Mouse (Mus musculus): ENCODE measurements around the gene Ubac2.

Ubac2 gene

DNA sequence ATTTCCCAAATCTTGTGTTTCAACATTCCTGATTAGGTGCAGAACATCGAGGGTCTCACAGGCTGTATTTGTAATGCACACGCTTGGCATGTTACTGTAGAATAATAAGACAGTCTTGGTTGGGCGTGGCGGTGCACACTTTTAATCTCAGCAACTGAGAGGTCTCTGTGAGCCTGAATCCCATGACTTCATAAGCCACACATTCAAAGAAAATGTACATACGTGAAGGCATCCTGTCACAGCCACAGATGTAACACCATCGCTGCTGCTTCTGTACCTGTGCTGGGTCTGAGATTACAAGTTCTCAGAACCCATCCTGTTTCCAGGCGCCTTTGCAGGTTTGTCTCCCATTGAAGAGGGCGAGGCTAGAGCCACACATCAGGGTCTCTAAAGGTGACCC, 133.3 kb downstream of the Ubac2 start:
- no peak for DNase-seq

DNA sequence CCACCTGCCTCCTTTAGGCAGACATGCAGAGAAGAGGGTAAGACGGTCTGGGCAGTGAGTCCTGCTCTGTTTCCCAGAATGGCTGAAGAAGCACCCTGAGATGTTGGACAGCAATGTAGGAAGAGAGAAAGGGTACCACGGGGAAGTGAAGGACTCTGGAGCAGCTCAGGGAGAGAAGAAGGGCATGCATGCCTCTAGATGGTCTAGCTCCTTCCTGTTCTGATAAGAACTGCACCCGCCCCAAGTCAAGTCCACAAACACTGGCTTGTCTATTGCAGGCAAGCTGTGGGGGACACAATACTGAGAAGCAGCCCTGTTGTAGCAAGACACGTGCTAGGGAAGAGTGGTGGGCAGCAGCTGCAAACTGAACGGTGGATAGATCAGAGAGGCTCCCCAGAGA, 133.8 kb downstream of the Ubac2 start:
- no peak for DNase-seq

DNA sequence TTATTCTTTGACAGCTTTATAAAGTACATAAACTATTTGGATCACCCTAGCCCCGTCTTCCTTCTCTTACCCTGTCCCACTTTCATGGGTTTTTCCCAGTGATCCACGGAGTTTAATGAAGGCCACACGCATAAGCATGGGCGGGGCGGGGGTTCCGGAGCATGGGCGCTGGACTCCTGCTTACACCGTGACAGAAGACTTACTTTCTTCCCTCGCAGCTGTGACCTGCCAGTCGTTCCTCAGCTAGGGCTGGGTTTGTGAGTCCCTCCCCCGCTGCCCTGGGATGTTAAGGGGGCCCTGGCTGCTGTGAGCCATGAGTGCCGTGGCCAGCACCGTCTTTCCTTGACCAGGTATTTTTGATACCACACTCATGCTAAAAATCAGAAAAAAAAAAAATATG, 134.4 kb downstream of the Ubac2 start:
- peak; percentile 17 to 36 for DNase-seq

DNA sequence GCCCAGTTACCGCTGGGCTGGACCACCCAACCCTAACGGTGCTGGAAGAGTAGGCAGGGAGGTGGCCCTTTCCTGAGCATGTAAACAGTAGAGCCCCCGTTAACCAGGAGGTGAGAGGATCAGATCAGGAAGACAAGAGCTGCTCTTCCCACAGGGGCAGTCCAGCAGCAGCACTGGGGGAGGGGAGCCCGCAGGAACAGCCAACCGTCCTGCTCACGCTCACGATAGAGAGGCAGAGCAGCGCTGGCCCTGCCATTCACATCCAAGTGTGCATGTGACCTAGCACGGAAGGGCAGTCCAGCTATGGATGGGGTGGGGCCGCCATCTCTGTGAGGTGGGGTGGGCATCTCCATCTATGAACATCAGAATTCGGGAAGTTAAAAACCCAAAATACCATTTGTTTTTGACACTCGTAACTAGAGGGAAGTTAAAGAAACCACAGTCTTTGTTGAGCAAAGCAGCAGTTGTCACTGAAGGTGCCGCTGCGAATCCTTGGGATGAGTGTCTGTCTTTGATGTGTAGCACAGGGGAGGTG, 135.1 kb downstream of the Ubac2 start:
- peak; percentile 34 to 59 for DNase-seq

DNA sequence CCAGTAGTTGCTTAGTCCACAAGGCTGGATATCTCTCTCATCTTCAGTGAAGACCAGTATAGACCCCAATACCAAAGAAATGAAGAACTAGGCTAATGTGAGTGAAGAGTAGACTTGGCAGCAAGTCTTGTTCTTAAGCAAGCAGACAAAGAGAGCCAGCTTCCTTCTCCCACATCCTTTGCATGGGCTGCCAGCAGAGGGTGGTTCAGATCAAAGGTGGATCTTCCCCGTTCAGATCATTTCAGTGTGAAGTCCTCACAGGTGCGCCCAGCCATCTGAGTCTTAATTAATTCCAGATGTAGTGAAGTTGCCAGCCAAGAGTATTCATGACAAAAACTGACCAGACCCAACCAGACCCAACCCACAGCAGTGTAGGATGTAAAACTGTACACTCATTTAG, 139.5 kb downstream of the Ubac2 start:
- no peak for DNase-seq

DNA sequence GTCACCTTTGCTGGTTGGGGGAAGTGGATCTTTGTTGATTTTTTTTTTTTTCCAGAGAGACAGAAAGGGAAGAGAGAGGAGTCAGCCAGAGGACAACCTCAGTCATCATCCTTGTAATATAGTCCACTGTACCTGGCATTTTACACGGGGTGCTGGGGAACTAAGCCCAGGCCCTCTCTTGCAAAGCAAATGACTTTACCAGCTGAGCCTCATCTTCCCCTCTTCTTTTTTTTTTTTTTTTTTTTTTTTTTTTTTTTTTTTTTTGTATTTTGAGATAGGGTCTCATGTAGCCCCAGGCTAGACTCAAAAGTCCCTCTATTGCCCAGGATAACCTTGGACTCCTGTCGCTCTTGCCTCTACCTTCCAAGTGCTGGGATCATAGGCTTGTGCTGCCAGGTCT, 141.0 kb downstream of the Ubac2 start:
- no peak for DNase-seq

DNA sequence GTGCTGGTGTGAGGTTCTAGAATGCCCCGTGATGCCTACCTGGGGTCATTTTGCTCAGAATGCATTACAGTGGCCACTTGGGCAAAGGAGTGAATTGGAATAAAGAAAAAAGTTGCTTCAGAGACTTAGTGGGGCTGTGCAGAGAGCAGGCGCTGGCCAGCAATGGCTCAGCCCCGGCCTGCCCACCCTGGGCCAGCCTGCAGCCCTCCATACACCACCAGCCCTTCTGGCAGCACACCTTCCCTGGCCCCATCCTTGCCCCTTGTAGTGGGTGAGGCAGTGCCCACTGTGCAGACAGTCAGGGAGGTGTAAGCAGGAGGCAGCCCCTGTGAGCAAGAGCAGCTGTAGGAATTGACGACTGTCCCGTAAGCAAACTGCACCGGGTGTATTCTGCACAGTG, 142.1 kb downstream of the Ubac2 start:
- no peak for DNase-seq

DNA sequence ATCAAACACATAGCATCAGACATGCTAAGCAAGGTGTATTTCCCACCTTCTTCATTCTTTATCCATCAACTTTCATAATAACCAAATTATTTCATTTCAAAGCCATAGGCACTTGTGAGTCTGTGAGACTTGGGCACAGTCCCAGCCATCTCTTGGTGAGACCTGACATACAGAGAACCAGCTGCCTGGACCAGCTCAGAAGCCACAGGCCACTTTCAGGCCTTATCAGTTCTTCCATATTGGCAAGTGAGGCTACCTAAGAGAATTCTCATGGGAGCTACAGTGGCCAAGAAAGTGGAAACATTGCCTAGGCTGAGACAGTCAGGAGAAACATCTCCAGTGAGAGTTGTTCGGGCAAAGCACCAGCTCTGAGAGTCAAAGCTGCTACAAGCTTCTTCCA, 144.6 kb downstream of the Ubac2 start:
- DNase-seq, result no peak

DNA sequence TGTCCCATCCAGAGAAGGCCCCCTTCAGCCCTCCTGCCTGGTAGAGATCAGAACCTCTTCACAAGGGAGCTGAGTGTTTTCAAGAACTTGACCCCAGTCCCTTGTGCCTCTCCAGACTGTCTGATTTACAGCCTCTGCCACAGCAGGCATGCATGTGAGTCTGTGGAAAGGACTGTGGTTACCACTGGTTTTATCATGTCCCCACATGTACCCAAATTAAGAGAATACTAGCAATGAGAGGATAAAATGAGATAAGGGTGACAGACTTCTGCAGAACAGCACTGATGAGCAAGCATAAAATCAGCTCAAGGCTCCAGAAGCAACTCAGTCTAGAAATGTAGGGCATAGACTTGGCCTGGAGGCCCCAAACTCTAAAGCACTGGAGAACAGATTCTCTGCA, 145.5 kb downstream of the Ubac2 start:
- DNase-seq, result no peak

DNA sequence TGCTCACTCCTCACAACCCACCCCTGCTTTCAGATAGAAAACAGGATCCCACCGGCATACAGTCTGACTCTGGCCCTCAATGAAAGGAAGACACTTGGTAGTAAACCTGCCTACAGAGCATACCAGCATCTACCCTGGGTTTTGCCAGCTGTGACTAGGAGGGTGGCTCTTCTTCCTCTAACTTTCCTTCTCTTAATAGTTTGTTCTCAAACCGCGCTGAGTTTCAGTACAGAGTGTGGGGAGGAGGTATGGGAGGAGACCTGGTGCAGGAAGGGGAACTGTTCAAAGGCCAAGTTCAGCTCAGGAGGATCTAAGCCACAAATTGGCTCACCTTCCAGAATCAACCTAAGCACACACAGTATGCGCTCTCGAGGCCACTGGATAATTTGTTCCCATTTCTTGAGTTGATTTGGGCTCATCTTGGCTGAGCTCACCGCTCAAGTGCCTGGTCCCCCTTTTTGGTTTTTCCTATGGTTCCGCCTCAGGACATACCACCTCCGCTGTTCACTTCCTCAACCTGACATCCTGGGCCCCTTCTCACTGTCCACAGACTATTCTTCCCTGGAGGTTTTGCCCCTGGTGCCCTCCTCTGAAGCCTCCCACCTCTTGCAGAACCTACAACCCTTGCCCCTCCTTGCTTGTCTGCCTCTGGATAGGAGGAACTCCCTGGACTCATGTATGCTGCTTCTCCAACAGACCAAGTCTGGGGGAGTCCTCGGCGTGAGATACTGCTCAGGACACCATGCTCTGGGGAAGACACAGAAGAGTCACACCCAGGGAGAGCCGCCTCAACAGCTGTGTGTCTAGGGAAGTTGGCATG, 150.7 kb downstream of the Ubac2 start:
- DNase-seq, result peak in 1 of 2 experiments; percentile 63

DNA sequence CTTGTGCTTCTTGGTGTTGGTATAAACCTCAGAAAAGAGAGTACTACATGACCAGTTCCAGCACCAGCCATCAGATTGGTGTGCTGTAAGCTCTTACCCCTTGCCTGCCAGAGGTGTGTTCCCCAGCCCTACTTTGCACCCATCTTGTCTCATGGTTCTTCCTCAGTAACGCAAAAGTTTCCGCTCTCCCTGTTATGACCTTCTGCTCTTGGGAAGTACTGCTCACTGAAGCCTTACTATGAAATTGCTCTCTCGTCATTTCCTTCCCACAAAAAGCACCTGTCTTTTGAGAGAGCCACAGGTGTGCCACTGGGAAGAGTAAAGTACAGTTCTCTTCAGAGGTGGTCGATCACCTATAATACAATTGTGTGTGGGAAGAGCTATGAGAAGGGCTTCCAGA, 151.4 kb downstream of the Ubac2 start:
- no peak for DNase-seq

DNA sequence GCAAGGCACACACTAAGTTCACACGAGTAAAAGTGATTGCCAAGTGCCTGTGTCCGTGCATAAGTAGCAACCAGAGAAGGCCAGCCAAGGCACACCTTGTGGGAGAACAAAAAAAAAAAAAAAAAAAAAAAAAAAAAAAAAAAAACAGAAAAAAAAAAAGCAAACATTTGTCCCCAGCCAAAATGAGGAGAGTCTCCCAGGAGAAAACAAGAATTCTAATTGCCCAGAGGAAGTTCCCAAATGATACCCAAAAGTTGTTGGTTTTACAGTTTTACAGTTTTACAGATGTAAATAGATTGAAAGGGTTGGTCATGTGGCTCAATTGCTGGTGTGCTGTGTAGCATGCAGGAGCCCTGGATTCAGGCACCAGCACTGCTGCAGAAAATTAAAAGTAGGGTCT, 153.6 kb downstream of the Ubac2 start:
- DNase-seq, result no peak

DNA sequence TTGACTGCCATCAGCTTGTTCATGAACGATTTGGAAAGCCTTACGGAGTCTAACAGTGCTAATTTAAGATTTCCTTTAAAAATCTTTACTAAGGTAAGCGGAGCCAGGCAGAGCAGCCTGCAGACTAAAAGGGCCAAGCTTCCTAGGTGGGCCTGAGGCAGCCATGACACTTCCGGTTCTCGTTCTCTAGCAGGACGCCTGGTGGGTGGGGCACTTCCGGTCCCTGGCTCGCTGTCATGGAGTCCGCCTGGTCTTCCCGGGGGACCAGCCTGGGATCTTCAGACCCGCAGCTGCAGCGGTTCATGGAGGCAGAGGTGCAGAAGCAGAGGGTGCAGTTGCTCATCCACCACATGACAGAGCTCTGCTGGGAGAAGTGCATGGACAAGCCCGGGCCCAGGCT, 156.0 kb downstream of the Ubac2 start, which contains the start of gene Timm8a2:
Timm8a2 (plus strand) TSS at position 224 of the 400 bp plus-strand sequence.
- DNase-seq, result no peak

DNA sequence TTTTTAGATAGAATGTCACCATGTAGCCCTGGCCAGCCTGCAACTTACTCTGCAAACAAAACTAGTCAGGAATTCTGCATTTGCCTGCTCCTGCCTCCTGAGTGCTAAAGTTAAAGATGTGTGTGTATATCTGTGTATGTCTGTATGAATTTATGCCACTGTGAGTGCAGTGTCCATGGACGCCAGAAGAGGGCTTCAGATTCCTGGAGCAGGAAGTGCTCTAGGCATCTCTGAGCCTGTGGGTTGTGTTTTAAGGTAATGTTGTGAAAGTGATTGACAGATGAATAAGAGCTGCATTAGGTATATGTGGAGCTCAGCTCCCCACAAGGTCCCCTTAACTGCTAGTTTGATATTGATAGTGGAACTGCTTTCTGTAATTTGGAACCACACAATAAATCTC, 156.8 kb downstream of the Ubac2 start:
- DNase-seq, result no peak

DNA sequence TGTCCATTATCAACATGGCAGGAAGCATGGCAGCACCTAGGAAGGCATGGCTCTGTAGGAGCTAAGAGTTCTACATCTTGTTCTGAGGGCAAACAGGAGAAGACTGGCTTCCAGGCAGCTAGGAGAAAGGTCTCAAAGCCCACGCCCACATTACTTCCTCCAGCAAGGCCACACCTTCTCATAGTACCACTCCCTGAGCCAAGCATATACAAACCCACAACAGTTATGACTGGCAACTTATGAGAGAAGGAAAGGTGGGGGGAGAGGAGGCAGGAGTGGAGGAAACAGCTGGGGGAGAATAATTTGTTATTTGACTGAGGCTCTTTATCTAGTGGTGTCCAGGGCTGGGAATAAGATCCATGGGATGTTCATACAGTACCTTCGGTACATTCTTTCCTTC, 157.4 kb downstream of the Ubac2 start:
- DNase-seq, result no peak

DNA sequence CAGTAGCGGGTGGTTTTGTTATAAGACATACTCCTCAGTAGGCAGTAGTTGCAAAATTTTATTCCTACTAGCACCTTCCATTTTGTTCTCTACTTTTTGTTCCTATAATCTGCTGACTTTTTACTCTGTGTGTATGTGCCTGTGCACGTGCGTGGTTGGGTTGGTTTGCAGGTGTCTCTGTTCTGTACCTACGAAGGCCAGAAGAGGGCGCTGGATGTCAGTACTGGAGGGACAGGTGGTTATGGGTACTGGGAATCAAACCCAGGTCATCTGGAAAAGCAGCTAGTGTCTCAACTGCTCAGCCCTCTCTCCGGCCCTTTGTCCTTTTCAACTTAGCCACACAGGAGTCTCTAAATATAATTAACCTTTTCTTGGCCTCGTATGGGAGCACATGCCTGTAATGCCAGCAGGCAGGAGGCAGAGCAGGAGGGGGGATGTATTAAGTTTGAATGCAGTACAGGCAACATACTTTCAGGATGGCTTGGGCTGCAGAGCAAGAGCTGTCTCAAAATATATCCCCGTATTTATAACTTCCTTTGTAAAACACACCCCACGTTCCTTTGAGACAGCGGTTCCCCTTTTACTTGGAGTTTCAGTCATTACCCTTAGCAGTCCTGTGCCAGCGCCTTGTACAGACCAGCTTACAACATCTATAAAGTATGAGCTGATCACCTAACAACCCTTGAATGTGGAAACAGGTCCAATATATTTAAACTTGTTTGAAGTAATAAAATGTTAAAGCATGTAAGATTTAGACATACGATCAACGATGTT, 160.6 kb downstream of the Ubac2 start:
- no peak for DNase-seq

DNA sequence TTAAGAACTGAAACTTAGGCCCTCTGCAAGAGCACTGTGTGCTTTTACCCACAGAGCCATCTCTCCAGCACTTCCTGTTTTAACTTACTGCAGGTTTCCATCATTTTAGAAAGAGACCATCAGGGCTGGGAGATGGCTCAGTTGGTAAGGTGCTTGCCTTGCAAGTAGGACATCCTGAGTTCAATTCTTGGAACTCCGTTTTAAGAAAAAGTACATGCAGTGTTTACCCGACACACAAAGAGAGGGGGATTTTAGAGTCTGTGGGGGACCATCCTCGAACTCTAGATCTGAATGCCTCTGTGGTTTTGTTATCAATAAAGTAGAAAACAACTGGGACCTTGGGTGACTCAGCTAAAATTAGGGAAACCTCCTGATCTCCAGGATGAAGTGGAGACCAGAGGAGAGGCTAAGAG, 163.0 kb downstream of the Ubac2 start:
- DNase-seq, result no peak

DNA sequence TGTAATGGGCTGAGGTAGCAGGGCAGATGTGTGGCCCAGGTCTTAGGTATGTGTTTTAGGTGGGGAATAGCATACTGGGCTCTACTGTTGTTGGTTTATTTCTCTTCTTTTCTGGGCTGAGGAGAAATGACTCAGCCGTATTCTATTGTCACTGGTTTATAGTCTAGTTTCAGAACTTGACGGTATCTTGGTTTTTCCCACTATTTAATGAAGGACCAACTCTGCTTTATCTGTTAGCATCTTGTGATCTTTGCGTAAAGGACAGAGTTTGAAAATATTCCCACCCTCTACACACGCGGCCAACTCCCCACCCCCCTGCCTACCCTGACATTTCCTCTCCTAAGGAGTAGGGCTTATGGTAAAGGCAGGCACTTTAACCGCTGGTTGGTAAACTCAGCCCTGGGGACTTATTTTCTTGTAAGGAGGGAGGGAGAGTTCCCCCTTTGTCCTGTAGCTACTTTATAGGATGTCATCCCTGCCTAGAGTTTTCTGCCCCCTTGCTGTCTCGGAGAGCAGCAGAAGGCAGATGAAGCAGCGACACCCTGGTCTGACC, 163.8 kb downstream of the Ubac2 start:
- no peak for DNase-seq

DNA sequence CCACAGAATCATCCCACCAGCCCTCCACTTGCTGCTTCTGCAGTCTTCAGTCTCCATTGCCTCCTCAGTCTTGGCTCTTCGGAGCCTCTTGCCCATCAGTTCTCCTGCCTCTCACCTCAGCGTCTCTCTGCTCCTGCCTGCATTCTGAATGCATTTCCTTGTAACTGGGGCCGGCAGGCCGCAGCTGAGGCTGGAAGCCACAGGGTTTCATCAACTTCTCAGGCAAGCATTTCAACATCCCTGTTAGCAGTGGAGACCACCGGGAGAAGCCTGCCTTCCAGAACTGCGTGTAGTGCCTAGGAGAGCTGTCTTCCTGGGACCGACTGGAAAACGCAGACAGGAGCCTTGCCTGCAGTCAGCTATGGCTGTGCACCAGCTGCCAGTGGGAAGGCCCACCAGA, 169.4 kb downstream of the Ubac2 start:
- DNase-seq, result no peak

DNA sequence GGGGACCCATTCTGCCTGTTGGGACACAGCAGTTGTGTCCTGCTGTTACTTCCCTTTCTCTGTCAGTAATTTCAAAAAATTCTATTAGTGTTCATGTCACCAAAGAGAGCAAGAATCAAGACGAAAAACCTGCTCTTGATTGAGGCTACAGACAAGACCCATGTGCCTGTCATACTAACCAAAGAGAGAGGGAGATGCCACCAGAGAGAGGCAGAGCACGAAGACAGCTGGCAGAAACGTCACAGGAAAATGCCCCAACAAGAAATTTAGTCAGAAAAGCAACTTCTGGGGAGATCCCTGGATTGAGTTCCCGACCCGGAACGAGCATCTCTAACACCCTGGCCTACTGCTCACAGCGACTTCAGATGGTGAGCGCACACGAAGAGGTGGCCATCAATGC, 170.4 kb downstream of the Ubac2 start:
- DNase-seq, result no peak

DNA sequence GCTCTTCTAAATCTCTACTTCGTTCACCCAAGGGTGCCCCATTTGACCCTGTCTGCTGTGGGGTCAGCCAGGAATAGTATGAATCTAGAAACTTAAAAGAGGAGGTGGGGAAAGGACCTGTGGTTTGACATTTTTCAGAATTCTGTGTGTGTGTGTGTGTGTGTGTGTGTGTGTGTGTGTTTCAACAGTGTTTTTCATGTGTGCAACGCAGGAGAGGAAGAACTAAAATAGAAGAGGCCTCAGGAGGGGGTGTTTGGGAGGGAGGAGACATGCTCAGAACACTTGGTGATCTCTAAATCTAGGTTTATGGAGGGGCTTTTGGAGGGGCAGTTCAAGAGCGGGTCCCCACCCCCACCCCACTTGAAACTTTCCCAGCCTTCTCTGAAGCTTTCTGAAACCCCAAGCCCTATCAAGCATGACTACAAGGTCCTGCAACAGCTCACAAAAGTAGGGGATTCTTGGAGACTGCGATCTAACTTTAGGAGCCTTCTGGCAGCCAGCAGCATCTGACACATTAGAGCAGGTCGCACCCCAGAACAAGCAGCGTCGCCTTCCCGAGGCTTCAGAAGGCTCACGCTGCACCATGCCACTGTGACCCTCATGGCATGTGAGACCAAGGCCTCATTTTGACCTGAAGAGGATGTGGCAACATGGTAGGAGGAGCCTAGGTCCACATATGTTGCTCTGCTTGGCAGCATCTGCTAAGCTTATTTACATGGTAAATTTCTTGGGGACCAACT, 174.6 kb downstream of the Ubac2 start:
- DNase-seq, result no peak

DNA sequence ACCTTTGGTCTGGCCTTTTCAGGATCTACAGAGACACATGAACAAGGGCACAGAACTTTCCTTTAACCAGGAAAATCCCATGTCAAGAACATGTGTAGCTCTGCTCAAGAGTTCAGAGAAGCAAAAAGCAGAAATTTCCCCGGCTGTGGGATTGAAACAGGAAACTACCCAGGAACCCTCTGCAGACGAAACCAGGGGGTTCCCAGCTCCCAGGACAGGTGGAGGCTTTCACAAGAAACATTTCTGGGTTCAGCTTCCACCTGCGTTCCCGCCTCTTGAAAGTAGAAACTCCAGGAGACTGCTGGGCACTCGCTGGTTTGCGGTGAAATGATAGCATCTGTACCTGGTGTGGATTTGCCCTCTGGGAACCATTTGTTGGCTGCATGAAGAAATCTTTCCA, 178.5 kb downstream of the Ubac2 start:
- no peak for DNase-seq

DNA sequence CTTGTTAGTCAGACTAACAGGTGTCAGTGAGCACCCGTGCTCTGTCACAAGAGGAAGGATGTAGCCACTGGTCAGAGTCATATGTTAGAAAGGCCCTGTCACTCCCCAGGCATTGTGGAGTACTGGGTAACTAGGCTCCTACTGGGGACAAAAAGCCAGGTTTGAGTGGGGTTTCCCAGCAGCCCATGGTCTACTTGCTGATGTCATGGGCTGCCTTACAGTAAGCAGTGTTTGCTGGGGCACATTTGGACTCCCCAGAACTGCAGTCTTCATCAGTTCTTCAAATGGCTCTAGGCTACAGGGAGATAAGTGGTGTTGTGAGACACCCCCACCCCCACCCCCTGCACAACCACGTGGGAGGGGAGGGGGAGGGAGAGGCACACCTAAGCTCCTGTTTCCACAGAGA, 179.5 kb downstream of the Ubac2 start:
- no peak for DNase-seq
